Mouse (Mus musculus) forebrain, embryonic 10.5 days (tissue): ENCODE data around the gene Lfng. TPM values are rescaled to one million over a fixed set of nuclear protein-coding genes. Genes with fewer than 3 reads are reported as not detected.

Source experiments
- DNase-seq: peaks from one replicate; pipeline ENCODE4 v3.0.0-alpha.2; 2017; ENCODE audit warnings: low spot score; ENCODE audit errors: extremely low spot score
- H3K27ac ChIP-seq: fragments of 300-500 bp; sonication (generic); 2 replicates; pipeline ENCODE4 v1.5.1; 2016; ENCODE audit warnings: mild to moderate bottlenecking
- H3K27me3 ChIP-seq: fragments of 300-500 bp; sonication (generic); 2 replicates; pipeline ENCODE4 v1.6.1; 2016; ENCODE audit warnings: mild to moderate bottlenecking; ENCODE audit not compliant: poor library complexity, severe bottlenecking
- H3K36me3 ChIP-seq: fragments of 300-500 bp; sonication (generic); replicated peaks from 2 replicates; pipeline ENCODE4 v1.6.1; 2016; ENCODE audit warnings: mild to moderate bottlenecking, moderate library complexity
- H3K4me1 ChIP-seq: fragments of 300-500 bp; sonication (generic); 2 replicates; pipeline ENCODE4 v1.6.1; 2016
- H3K4me3 ChIP-seq: fragments of 300-500 bp; sonication (generic); 2 replicates; pipeline ENCODE4 v1.5.1; 2016; ENCODE audit warnings: mild to moderate bottlenecking, moderate library complexity
- H3K9me3 ChIP-seq: fragments of 300-500 bp; sonication (generic); 2 replicates; pipeline ENCODE4 v1.6.1; 2016; ENCODE audit warnings: mild to moderate bottlenecking, moderate library complexity
- WGBS: fragments of 180-500 bp; shearing (Covaris S2); methylation state at CpG from one replicate; pipeline ENCODE4 v1.1.7; 2016; 5-methylcytosine and 5-hydroxymethylcytosine counted together
- polyA plus RNA-seq: library from polyadenylated mRNA; unstranded; fragments of >200 nt; fragmentation: Nextera tagmentation; extraction: Ambion mirVana; gene quantifications from 2 replicates; pipeline ENCODE4 v1.2.1, GENCODE M21; 2016

Gene Lfng
- polyA plus RNA-seq, 1 experiment from 2014 or later = 33.1 TPM

GRCm38 (mm10) chr5:140611611-140612185 lies 4.6 kb downstream of the Lfng start:
- WGBS = 7% methylated on average over 15 of the region's 15 CpGs
- peaks cover 47% of the 10 kb centered on the region for H3K36me3 ChIP-seq
- H3K4me3 ChIP-seq = peak overlapping the region; percentile 70
- H3K4me1 ChIP-seq = peaks cover 92% of the 10 kb centered on the region
- peak overlapping the region; percentile 95 for H3K27ac ChIP-seq
- DNase-seq = peak; percentile 80
- peaks cover 60% of the 10 kb centered on the region for H3K27me3 ChIP-seq
- no peaks in the 10 kb centered on the region for H3K9me3 ChIP-seq

- peak overlapping the region; percentile 70 for H3K4me3 ChIP-seq
- H3K27ac ChIP-seq = peak overlapping the region; percentile 95
- no peaks in the 10 kb centered on the region for H3K9me3 ChIP-seq
- H3K4me1 ChIP-seq = peaks cover 91% of the 10 kb centered on the region
- peaks cover 52% of the 10 kb centered on the region for H3K36me3 ChIP-seq
- DNase-seq = no peak
- peaks cover 55% of the 10 kb centered on the region for H3K27me3 ChIP-seq
- 28% methylated on average over 18 of the region's 18 CpGs for WGBS
Measured at GRCm38 (mm10) chr5:140612191-140612590, 5.1 kb downstream of the Lfng start.

GRCm38 (mm10) chr5:140614141-140614540 lies 7.0 kb downstream of the Lfng start:
- Histone ChIP-seq H3K27me3 (peaks cover 35% of the 10 kb centered on the region), H3K4me3 (no peak overlapping the region), H3K9me3 (no peaks in the 10 kb centered on the region), H3K27ac (peak overlapping the region; percentile 40; the same call in 1 of the 2 replicates), H3K36me3 (peaks cover 64% of the 10 kb centered on the region), H3K4me1 (peaks cover 73% of the 10 kb centered on the region)
- WGBS = 95% methylated on average over 10 of the region's 10 CpGs
- no peak for DNase-seq

- H3K27ac ChIP-seq = peak overlapping the region; percentile 40; the same call in 1 of the 2 replicates
- WGBS = 87% methylated on average over 4 of the region's 4 CpGs
Measured at GRCm38 (mm10) chr5:140614837-140615236, 7.7 kb downstream of the Lfng start.

GRCm38 (mm10) chr5:140615321-140616109 lies 8.4 kb downstream of the Lfng start:
- Histone ChIP-seq H3K9me3 (no peaks in the 10 kb centered on the region), H3K27ac (0 out of 2 replicates have a peak overlapping the region, but pooled peaks have one; percentile 40), H3K27me3 (peaks cover 22% of the 10 kb centered on the region), H3K4me1 (peaks cover 67% of the 10 kb centered on the region), H3K36me3 (peaks cover 64% of the 10 kb centered on the region), H3K4me3 (no peak overlapping the region)
- no peak for DNase-seq
- WGBS = 88% methylated on average over 10 of the region's 10 CpGs

More at GRCm38 (mm10) chr5:140614837-140615236, 7.7 kb downstream of the Lfng start:
- peaks cover 69% of the 10 kb centered on the region for H3K4me1 ChIP-seq
- H3K36me3 ChIP-seq = peaks cover 64% of the 10 kb centered on the region
- H3K9me3 ChIP-seq = no peaks in the 10 kb centered on the region
- H3K4me3 ChIP-seq = no peak overlapping the region
- DNase-seq = no peak
- H3K27me3 ChIP-seq = peaks cover 28% of the 10 kb centered on the region

- Histone ChIP-seq H3K4me1 (peaks cover 61% of the 10 kb centered on the region), H3K9me3 (no peaks in the 10 kb centered on the region), H3K36me3 (peaks cover 66% of the 10 kb centered on the region), H3K27me3 (peaks cover 16% of the 10 kb centered on the region; the same call in 1 of the 2 replicates), H3K4me3 (no peak overlapping the region), H3K27ac (peak overlapping the region; percentile 68)
- no peak for DNase-seq
- 85% methylated on average over 6 of the region's 6 CpGs for WGBS
Measured at GRCm38 (mm10) chr5:140616110-140616503, 9.0 kb downstream of the Lfng start.

- H3K4me3 ChIP-seq = no peak overlapping the region
- no peak for DNase-seq
- H3K9me3 ChIP-seq = no peaks in the 10 kb centered on the region
- WGBS = 70% methylated on average over 9 of the region's 9 CpGs
- H3K27me3 ChIP-seq = peaks cover 11% of the 10 kb centered on the region; the same call in 1 of the 2 replicates
- peaks cover 71% of the 10 kb centered on the region for H3K36me3 ChIP-seq
- peaks cover 61% of the 10 kb centered on the region for H3K4me1 ChIP-seq
- H3K27ac ChIP-seq = peak overlapping the region; percentile 68
Measured at GRCm38 (mm10) chr5:140616691-140617090, 9.6 kb downstream of the Lfng start.

GRCm38 (mm10) chr5:140617714-140618113 lies 10.6 kb downstream of the Lfng start:
- H3K27me3 ChIP-seq = peaks cover 1% of the 10 kb centered on the region; the same call in 1 of the 2 replicates
- H3K27ac ChIP-seq = 0 out of 2 replicates have a peak overlapping the region, but pooled peaks have one; percentile 68
- H3K36me3 ChIP-seq = peaks cover 72% of the 10 kb centered on the region
- WGBS = 78% methylated on average over 5 of the region's 5 CpGs
- H3K4me1 ChIP-seq = peaks cover 60% of the 10 kb centered on the region
- no peak overlapping the region for H3K4me3 ChIP-seq
- DNase-seq = no peak
- H3K9me3 ChIP-seq = no peaks in the 10 kb centered on the region

GRCm38 (mm10) chr5:140619151-140619771 lies 12.1 kb downstream of the Lfng start:
- 24% methylated on average over 6 of the region's 6 CpGs for WGBS
- no peaks in the 10 kb centered on the region for H3K9me3 ChIP-seq
- no peak overlapping the region for H3K4me3 ChIP-seq
- DNase-seq = peak; percentile 86
- H3K4me1 ChIP-seq = peaks cover 48% of the 10 kb centered on the region
- no peak overlapping the region for H3K27ac ChIP-seq
- no peaks in the 10 kb centered on the region for H3K27me3 ChIP-seq
- peaks cover 72% of the 10 kb centered on the region for H3K36me3 ChIP-seq

- H3K4me3 ChIP-seq = no peak overlapping the region
- H3K4me1 ChIP-seq = peaks cover 40% of the 10 kb centered on the region
- H3K9me3 ChIP-seq = no peaks in the 10 kb centered on the region
- no peak for DNase-seq
- WGBS = 61% methylated on average over 7 of the region's 7 CpGs
- peaks cover 72% of the 10 kb centered on the region for H3K36me3 ChIP-seq
- H3K27ac ChIP-seq = peak overlapping the region; percentile 56; the same call in 1 of the 2 replicates
- no peaks in the 10 kb centered on the region for H3K27me3 ChIP-seq
Measured at GRCm38 (mm10) chr5:140619895-140620736, 13.0 kb downstream of the Lfng start.

- 80% methylated on average over 9 of the region's 9 CpGs for WGBS
- Histone ChIP-seq H3K9me3 (no peaks in the 10 kb centered on the region), H3K36me3 (peaks cover 74% of the 10 kb centered on the region), H3K4me1 (peaks cover 34% of the 10 kb centered on the region), H3K4me3 (no peak overlapping the region), H3K27me3 (no peaks in the 10 kb centered on the region), H3K27ac (peak overlapping the region; percentile 44; the same call in 1 of the 2 replicates)
- no peak for DNase-seq
Measured at GRCm38 (mm10) chr5:140621092-140621491, 14.0 kb downstream of the Lfng start.

- Histone ChIP-seq H3K4me3 (no peak overlapping the region), H3K4me1 (peaks cover 32% of the 10 kb centered on the region), H3K27ac (peak overlapping the region; percentile 44; the same call in 1 of the 2 replicates), H3K9me3 (no peaks in the 10 kb centered on the region), H3K27me3 (no peaks in the 10 kb centered on the region), H3K36me3 (peaks cover 74% of the 10 kb centered on the region)
- 84% methylated on average over 10 of the region's 10 CpGs for WGBS
- no peak for DNase-seq
Measured at GRCm38 (mm10) chr5:140621517-140621916, 14.4 kb downstream of the Lfng start.
